ENCODE assay signal across 9 mouse cellular contexts in genomic region chr13:119755141-119755547, GRCm38 (mm10). TPM values are rescaled to one million over a fixed set of nuclear protein-coding genes. Genes with fewer than 3 reads are reported as not detected.
DNase-seq lines count a peak whose midpoint lies in the region; ATAC-seq and TF ChIP-seq lines count a peak whose summit lies in the region.
"Had no signal": no experiment of that assay in that cellular context is flagged by ENCODE, and none has a peak within 500 bp of the region (broad histone marks: within the 10 kb centered on the region; RNA-seq: fewer than 3 reads in every experiment).

No protein-coding gene starts in this region.

- intact Hi-C loops in gastrocnemius, postnatal 14 days (cut with DNase I; ENCODE audit: low total_unique reads), result no loop called here

- peak overlapping the region; percentile 72 for H3K4me2 ChIP-seq in liver, embryonic 12.5 days
- peak overlapping the region; percentile 94 for H3K4me2 ChIP-seq in neural tube, embryonic 14.5 days (ENCODE audit: low read depth, low read length)

- whole genome bisulfite sequencing in liver, embryonic 12.5 days (ENCODE audit: insufficient replicate concordance), result 6% methylated on average over 16 of the region's 16 CpGs
- 2% methylated on average over 16 of the region's 16 CpGs for WGBS in neural tube, embryonic 14.5 days

- DNase-seq in gastrocnemius, postnatal 14 days, result peak; percentile 30
- no peak for DNase-seq in gastrocnemius, postnatal 10 days
- peak; percentile 40 for DNase-seq in brain, embryonic 14.5 days (ENCODE audit: low read depth)
- DNase-seq in frontal cortex, postnatal 36 days (ENCODE audit: low spot score in 2 of 2), result peak; percentile 40 to 57
- peak; percentile 33 to 47 for DNase-seq in kidney, adult 8-10 months
- peak; percentile 6 for DNase-seq in yolk sac, embryonic 10.5 days (ENCODE audit: low spot score)

- no peak overlapping the region for H3K9ac ChIP-seq in liver, embryonic 12.5 days
- H3K9ac ChIP-seq in neural tube, embryonic 14.5 days (replicated peaks; ENCODE audit: low read depth, low read length), result peak overlapping the region; percentile 78

- no peak overlapping the region for H3K27ac ChIP-seq in liver, embryonic 12.5 days
- H3K27ac ChIP-seq in neural tube, embryonic 14.5 days (ENCODE audit: low read depth, low read length), result peak overlapping the region; percentile 77

- H3K36me3 ChIP-seq in liver, embryonic 12.5 days, result no peaks in the 10 kb centered on the region
- H3K36me3 ChIP-seq in neural tube, embryonic 14.5 days (ENCODE audit: control insufficient read depth, insufficient read depth, low read length), result no peaks in the 10 kb centered on the region

- no peak for TF ChIP-seq POLR2A in brain, embryonic 14.5 days (IDR thresholded peaks at IDR 0.05; ENCODE audit: borderline replicate concordance, extremely low read depth, insufficient read depth, insufficient read length, poor library complexity, severe bottlenecking)

- H3K4me1 ChIP-seq in liver, embryonic 12.5 days, result peaks cover 12% of the 10 kb centered on the region; the same call in 1 of the 2 replicates
- H3K4me1 ChIP-seq in neural tube, embryonic 14.5 days (ENCODE audit: control insufficient read depth, insufficient read depth, low read length), result peaks cover 13% of the 10 kb centered on the region

- H3K9me3 ChIP-seq in liver, embryonic 12.5 days (replicated peaks), result no peaks in the 10 kb centered on the region
- H3K9me3 ChIP-seq in neural tube, embryonic 14.5 days (ENCODE audit: control insufficient read depth, low read length), result no peaks in the 10 kb centered on the region

- H3K4me3 ChIP-seq in liver, embryonic 12.5 days, result peak overlapping the region; percentile 51
- peak overlapping the region; percentile 62 for H3K4me3 ChIP-seq in neural tube, embryonic 14.5 days (ENCODE audit: low read depth, low read length)

- peaks cover 33% of the 10 kb centered on the region for H3K27me3 ChIP-seq in liver, embryonic 12.5 days (replicated peaks)
- H3K27me3 ChIP-seq in neural tube, embryonic 14.5 days (ENCODE audit: control insufficient read depth, insufficient read depth, low read length), result no peaks in the 10 kb centered on the region
- H3K27me3 ChIP-seq: CH12.LX had no signal

- ATAC-seq in liver, embryonic 12.5 days, result peak; percentile 42; the same call in 1 of the 2 replicates
- ATAC-seq in neural tube, embryonic 14.5 days (ENCODE audit: low read depth), result peak; percentile 56

- no peak for TF ChIP-seq CTCF in brain, embryonic 14.5 days (IDR thresholded peaks at IDR 0.05; ENCODE audit: borderline replicate concordance, extremely low read depth, insufficient read depth, insufficient read length)

RNA-seq across cellular contexts. Expression of gene Nim1k, which starts 0.5 kb away (rescaled TPM):
- total RNA-seq in gastrocnemius, postnatal 14 days (2021), result 1 to 10 TPM; 1.3 to 1.7 TPM
- total RNA-seq in gastrocnemius, postnatal 10 days (2021), result 1 to 10 TPM; 2.1 to 2.5 TPM
- polyA plus RNA-seq in brain, embryonic 14.5 days (2012; rRNA removed), result 1.1 and 1.8 TPM in 2 replicates
- 0.07 and 0.23 TPM in 2 replicates for polyA plus RNA-seq in liver, embryonic 12.5 days (2016; fragmentation: Nextera tagmentation; extraction: Ambion mirVana)
- polyA plus RNA-seq in neural tube, embryonic 14.5 days (2014; fragmentation: Nextera tagmentation; extraction: Ambion mirVana), result 5.3 and 5.9 TPM in 2 replicates

RNA-seq across cellular contexts. Expression of gene Zfp131, which starts 35.5 kb away (rescaled TPM):
- total RNA-seq in gastrocnemius, postnatal 14 days (2021), result 10 to 100 TPM; 13.7 to 15.6 TPM
- total RNA-seq in gastrocnemius, postnatal 10 days (2021), result 10 to 100 TPM; 14.9 to 20.6 TPM
- 27.2 and 33.4 TPM in 2 replicates for polyA plus RNA-seq in brain, embryonic 14.5 days (2012; rRNA removed)
- 25.5 and 28.4 TPM in 2 replicates for polyA plus RNA-seq in liver, embryonic 12.5 days (2016; fragmentation: Nextera tagmentation; extraction: Ambion mirVana)
- polyA plus RNA-seq in neural tube, embryonic 14.5 days (2014; fragmentation: Nextera tagmentation; extraction: Ambion mirVana), result 38.4 and 38.7 TPM in 2 replicates
